Mouse (Mus musculus) kidney, embryonic 16.5 days (tissue): ENCODE data around the gene Exo5. TPM values are rescaled to one million over a fixed set of nuclear protein-coding genes. Genes with fewer than 3 reads are reported as not detected.

Experiments used
- ATAC-seq: fragments of 200-750 bp; cut with Nextera tagmentation; 2 replicates; pipeline ENCODE4 v1.8.0; 2017; ENCODE audit warnings: moderate TSS enrichment; ENCODE audit not compliant: low FRiP score, low TSS enrichment
- H3K27ac ChIP-seq: fragments of 300-500 bp; sonication (generic); 2 replicates; pipeline ENCODE4 v1.5.1; 2014; ENCODE audit warnings: low read length
- H3K27me3 ChIP-seq: fragments of 300-500 bp; sonication (generic); 2 replicates; pipeline ENCODE4 v1.6.1; 2014; ENCODE audit warnings: low read length, control low read depth, mixed read lengths; ENCODE audit not compliant: insufficient read depth
- H3K36me3 ChIP-seq: fragments of 300-500 bp; sonication (generic); 2 replicates; pipeline ENCODE4 v1.6.1; 2014; ENCODE audit warnings: low read length, control low read depth, mixed read lengths; ENCODE audit not compliant: insufficient read depth
- H3K4me1 ChIP-seq: fragments of 300-500 bp; sonication (generic); 2 replicates; pipeline ENCODE4 v1.6.1; 2014; ENCODE audit warnings: low read length, control low read depth, mixed read lengths; ENCODE audit not compliant: insufficient read depth
- H3K4me2 ChIP-seq: fragments of 300-500 bp; sonication (generic); replicated peaks from 2 replicates; pipeline ENCODE4 v1.6.1; 2014; ENCODE audit warnings: low read depth, low read length
- H3K4me3 ChIP-seq: fragments of 300-500 bp; sonication (generic); 2 replicates; pipeline ENCODE4 v1.5.1; 2014; ENCODE audit warnings: mild to moderate bottlenecking, low read length
- H3K9ac ChIP-seq: fragments of 300-500 bp; sonication (generic); replicated peaks from 2 replicates; pipeline ENCODE4 v1.6.1; 2014; ENCODE audit warnings: low read length
- H3K9me3 ChIP-seq: fragments of 300-500 bp; sonication (generic); 2 replicates; pipeline ENCODE4 v1.6.1; 2016; ENCODE audit warnings: low read length, control low read depth
- WGBS: fragments of 180-500 bp; shearing (Covaris S2); extraction: QIAGEN DNeasy Blood & Tissue Kit; methylation state at CpG from one replicate; pipeline ENCODE4 v1.1.7; 2014; 5-methylcytosine and 5-hydroxymethylcytosine counted together
- microRNA-seq: library from miRNA; unstranded; fragments of <30 nt; microRNA quantifications from one replicate; pipeline ENCODE4, GENCODE M21; 2016
- polyA plus RNA-seq: library from polyadenylated mRNA; unstranded; fragments of >200 nt; fragmentation: Nextera tagmentation; extraction: Ambion mirVana; gene quantifications from 2 replicates; pipeline ENCODE4 v1.2.1, GENCODE M21; 2015

Gene Exo5
- polyA plus RNA-seq, 1 experiment from 2014 or later, result 35.2 TPM

GRCm38 (mm10) chr4:120880731-120881432 lies 43.9 kb downstream of the Exo5 start:
- H3K4me3 ChIP-seq, result no peak overlapping the region
- H3K9me3 ChIP-seq, result no peaks in the 10 kb centered on the region
- no peaks in the 10 kb centered on the region for H3K27me3 ChIP-seq
- H3K4me2 ChIP-seq, result no peak overlapping the region
- no peaks in the 10 kb centered on the region for H3K36me3 ChIP-seq
- 48% methylated on average over 6 of the region's 6 CpGs for WGBS
- no peak for ATAC-seq
- H3K9ac ChIP-seq, result no peak overlapping the region
- no peak overlapping the region for H3K27ac ChIP-seq
- H3K4me1 ChIP-seq, result no peaks in the 10 kb centered on the region

DNA sequence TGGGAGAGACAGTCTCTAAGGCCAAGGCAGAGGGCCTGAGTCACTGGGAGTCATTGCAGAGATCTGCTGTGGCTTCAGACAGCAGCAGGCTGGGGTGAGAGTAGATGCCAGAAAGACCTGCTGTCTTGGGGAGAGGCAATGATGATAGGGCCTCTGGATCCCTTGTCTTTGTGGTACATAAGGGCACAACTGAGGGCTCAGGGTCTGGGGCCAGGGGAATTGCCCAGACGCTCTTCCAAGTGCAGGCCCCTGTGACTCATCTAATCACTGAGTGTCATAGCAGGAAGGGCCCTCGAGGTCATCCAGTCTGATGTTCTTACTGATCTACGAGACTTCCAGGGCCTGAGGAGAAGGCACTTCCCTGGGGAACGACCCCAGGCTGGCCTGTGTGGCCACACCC lies 45.4 kb downstream of the Exo5 start:
- no peak overlapping the region for H3K4me3 ChIP-seq
- no peak overlapping the region for H3K4me2 ChIP-seq
- no peak overlapping the region for H3K9ac ChIP-seq
- H3K9me3 ChIP-seq, result no peaks in the 10 kb centered on the region
- no peaks in the 10 kb centered on the region for H3K4me1 ChIP-seq
- WGBS, result 24% methylated on average over 4 of the region's 4 CpGs
- no peak for ATAC-seq
- no peaks in the 10 kb centered on the region for H3K27me3 ChIP-seq
- H3K27ac ChIP-seq, result no peak overlapping the region
- H3K36me3 ChIP-seq, result no peaks in the 10 kb centered on the region

DNA sequence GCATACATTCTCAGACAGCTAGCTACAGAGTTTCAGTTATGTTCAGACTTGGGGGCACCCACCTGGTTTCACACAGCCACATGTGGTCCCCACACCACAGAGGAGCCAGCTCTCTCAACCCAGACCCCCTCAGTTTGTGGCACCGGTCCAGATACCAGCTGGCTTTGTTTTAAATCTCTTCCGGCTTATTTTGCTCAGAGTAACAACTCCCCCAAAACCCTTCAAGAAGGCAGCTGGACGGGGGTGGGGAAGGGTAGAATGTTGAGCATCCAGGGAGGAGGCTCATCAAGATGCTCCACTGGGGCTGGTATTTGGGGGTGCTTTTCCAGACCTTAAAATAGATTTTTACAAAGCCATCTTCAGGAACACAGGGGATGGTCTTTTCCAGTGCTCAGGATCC lies 46.1 kb downstream of the Exo5 start:
- WGBS, result 67% methylated on average over 3 of the region's 3 CpGs
- no peak overlapping the region for H3K27ac ChIP-seq
- no peaks in the 10 kb centered on the region for H3K9me3 ChIP-seq
- ATAC-seq, result no peak
- H3K4me2 ChIP-seq, result no peak overlapping the region
- no peaks in the 10 kb centered on the region for H3K27me3 ChIP-seq
- H3K4me3 ChIP-seq, result no peak overlapping the region
- no peak overlapping the region for H3K9ac ChIP-seq
- no peaks in the 10 kb centered on the region for H3K4me1 ChIP-seq
- H3K36me3 ChIP-seq, result no peaks in the 10 kb centered on the region

DNA sequence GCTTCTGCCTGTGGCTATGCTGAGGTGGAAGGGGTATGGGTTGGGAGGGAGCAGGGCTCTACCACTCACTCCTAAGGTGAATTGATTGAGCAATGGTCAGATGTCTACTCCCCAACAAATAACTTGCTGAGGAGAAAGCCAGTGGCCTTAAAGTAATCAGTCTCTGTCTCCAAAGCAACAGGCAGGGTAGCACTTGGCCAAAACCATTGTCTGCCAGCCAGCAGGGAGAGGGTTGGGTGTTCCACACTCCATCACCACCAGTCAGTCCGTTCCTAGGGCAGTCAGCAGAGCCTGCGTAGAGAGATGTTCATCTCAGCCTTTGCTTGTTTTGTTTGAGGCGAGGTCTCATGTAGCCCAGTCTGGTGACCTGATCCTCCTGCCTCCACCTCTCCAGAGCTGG lies 48.9 kb downstream of the Exo5 start:
- no peak overlapping the region for H3K9ac ChIP-seq
- no peak overlapping the region for H3K4me2 ChIP-seq
- no peak overlapping the region for H3K27ac ChIP-seq
- WGBS, result 60% methylated on average over 3 of the region's 3 CpGs
- ATAC-seq, result no peak
- H3K36me3 ChIP-seq, result no peaks in the 10 kb centered on the region
- H3K4me3 ChIP-seq, result no peak overlapping the region
- H3K4me1 ChIP-seq, result no peaks in the 10 kb centered on the region
- H3K9me3 ChIP-seq, result no peaks in the 10 kb centered on the region
- no peaks in the 10 kb centered on the region for H3K27me3 ChIP-seq

Small RNA genes within 50 kb of the gene (microRNA-seq; reads per million reads assigned to microRNA genes)
- not detected for gene Mir7015

Other genes starting within 250 kb of the Exo5 start
- 0.85 and 1.7 TPM in 2 replicates for gene Kcnq4, start 176.4 kb downstream of the Exo5 start, polyA plus RNA-seq
- gene Nfyc, start 93.4 kb downstream of the Exo5 start, polyA plus RNA-seq, result 123 and 133 TPM in 2 replicates
- 0.41 and 0.54 TPM in 2 replicates for gene Rims3, start 70.2 kb downstream of the Exo5 start, polyA plus RNA-seq
- gene Zfp69, start 26.7 kb upstream of the Exo5 start, polyA plus RNA-seq, result 10.3 TPM in 2 replicates
- gene Smap2, start 92.2 kb upstream of the Exo5 start, polyA plus RNA-seq, result 12.9 and 15.0 TPM in 2 replicates
- gene Col9a2, start 114.4 kb upstream of the Exo5 start, polyA plus RNA-seq, result 3.3 and 4.9 TPM in 2 replicates
- gene Zmpste24, start 173.2 kb upstream of the Exo5 start, polyA plus RNA-seq, result 40.8 and 42.4 TPM in 2 replicates
- gene Tmco2, start 184.2 kb upstream of the Exo5 start, polyA plus RNA-seq, result not detected in 2 replicates